Mouse (Mus musculus) embryonic facial prominence, embryonic 13.5 days (tissue): ENCODE measurements around the gene Epha5. TPM values are rescaled to one million over a fixed set of nuclear protein-coding genes. Genes with fewer than 3 reads are reported as not detected.

Experiments used
- ATAC-seq: fragments of 200-750 bp; cut with Nextera tagmentation; 2 replicates; pipeline ENCODE4 v1.8.0; 2017; ENCODE audit warnings: low read depth; ENCODE audit not compliant: insufficient number of reproducible peaks, insufficient read depth, low FRiP score, low TSS enrichment
- H3K27ac ChIP-seq: fragments of 300-500 bp; sonication (generic); 2 replicates; pipeline ENCODE4 v1.5.1; 2015; ENCODE audit warnings: moderate library complexity, mild to moderate bottlenecking, inconsistent platforms
- H3K27me3 ChIP-seq: fragments of 300-500 bp; sonication (generic); 2 replicates; pipeline ENCODE4 v1.6.1; 2015; ENCODE audit warnings: mild to moderate bottlenecking, inconsistent platforms
- H3K36me3 ChIP-seq: fragments of 300-500 bp; sonication (generic); 2 replicates; pipeline ENCODE4 v1.6.1; 2015; ENCODE audit warnings: mild to moderate bottlenecking, inconsistent platforms
- H3K4me1 ChIP-seq: fragments of 300-500 bp; sonication (generic); 2 replicates; pipeline ENCODE4 v1.6.1; 2015; ENCODE audit warnings: inconsistent platforms
- H3K4me2 ChIP-seq: fragments of 300-500 bp; sonication (generic); 2 replicates; pipeline ENCODE4 v1.6.1; 2015; ENCODE audit warnings: moderate library complexity, mild to moderate bottlenecking, inconsistent platforms
- H3K4me3 ChIP-seq: fragments of 300-500 bp; sonication (generic); 2 replicates; pipeline ENCODE4 v1.5.1; 2015; ENCODE audit warnings: mild to moderate bottlenecking, inconsistent platforms
- H3K9ac ChIP-seq: fragments of 300-500 bp; sonication (generic); 2 replicates; pipeline ENCODE4 v1.6.1; 2015; ENCODE audit warnings: mild to moderate bottlenecking, inconsistent platforms
- H3K9me3 ChIP-seq: fragments of 300-500 bp; sonication (generic); 2 replicates; pipeline ENCODE4 v1.6.1; 2016; ENCODE audit warnings: inconsistent platforms
- WGBS: fragments of 180-500 bp; shearing (Covaris S2); methylation state at CpG from one replicate; pipeline ENCODE4 v1.1.7; 2015; ENCODE audit warnings: mixed read lengths; 5-methylcytosine and 5-hydroxymethylcytosine counted together
- polyA plus RNA-seq: library from polyadenylated mRNA; unstranded; fragments of >200 nt; fragmentation: Nextera tagmentation; extraction: Ambion mirVana; gene quantifications from 2 replicates; pipeline ENCODE4 v1.2.1, GENCODE M21; 2015

The Epha5 gene
- polyA plus RNA-seq: 7.9 and 8.5 TPM in 2 replicates

GRCm38 (mm10) chr5:84417062-84417879 is at the start of gene Epha5:
Gene Epha5, minus strand, starts transcription at chr5:84417382.
- Histone ChIP-seq H3K9ac (peak within 1 kb of the TSS; percentile 70), H3K4me1 (peaks cover 16% of the 10 kb centered on the region), H3K4me2 (peak within 1 kb of the TSS; percentile 99), H3K36me3 (no peaks in the 10 kb centered on the region), H3K27ac (peak within 1 kb of the TSS; percentile 66; the same call in 1 of the 2 replicates), H3K4me3 (peak within 1 kb of the TSS; percentile 59), H3K9me3 (no peaks in the 10 kb centered on the region), H3K27me3 (peaks cover 41% of the 10 kb centered on the region)
- WGBS: under 1% methylated on average over 67 of the region's 67 CpGs
- ATAC-seq: peak; percentile 90

DNA sequence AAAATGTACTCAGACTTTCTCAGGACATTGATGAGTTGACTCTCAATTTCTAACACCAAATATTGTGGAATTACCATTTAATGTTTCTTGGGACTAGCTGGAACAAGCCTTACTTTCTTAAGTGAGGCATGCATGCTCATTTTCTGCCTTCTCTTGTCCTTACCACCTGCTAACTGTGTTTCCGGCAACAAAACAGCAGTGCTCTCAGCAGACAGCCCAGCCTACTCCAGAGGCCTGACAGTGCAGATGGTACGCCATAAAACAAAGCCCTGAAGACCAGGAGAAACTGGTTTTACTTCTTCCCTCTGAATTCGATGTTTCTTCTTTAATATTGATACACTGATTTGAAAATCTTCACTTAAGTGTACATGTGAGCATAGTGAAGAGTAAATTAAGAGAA is 39.0 kb upstream of the Epha5 start:
- no peaks in the 10 kb centered on the region for H3K36me3 ChIP-seq
- H3K4me2 ChIP-seq: no peak overlapping the region
- WGBS: 61% methylated on average over 3 of the region's 3 CpGs
- H3K9ac ChIP-seq: no peak overlapping the region
- H3K27me3 ChIP-seq: no peaks in the 10 kb centered on the region
- H3K4me1 ChIP-seq: no peaks in the 10 kb centered on the region
- H3K4me3 ChIP-seq: no peak overlapping the region
- no peaks in the 10 kb centered on the region for H3K9me3 ChIP-seq
- no peak for ATAC-seq
- no peak overlapping the region for H3K27ac ChIP-seq

DNA sequence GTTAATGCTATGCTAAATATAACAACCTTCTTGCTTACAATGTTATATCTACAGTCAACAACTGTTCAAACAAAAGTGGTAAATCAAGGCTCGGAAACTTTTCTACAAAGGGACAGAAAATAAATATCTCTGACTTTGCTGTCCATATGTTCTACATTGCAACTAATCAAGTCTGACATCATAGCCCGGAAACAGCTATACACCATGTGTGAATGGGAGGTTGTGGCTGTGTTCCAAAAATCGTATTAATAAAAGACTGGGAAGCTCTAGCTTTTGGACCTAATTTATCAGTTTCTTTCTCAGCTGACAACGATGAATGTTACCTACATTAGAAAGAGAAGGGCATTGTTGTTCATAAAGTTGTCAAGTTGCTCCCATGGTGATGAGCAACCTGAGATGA is 37.5 kb upstream of the Epha5 start:
- Histone ChIP-seq H3K4me3 (no peak overlapping the region), H3K27ac (no peak overlapping the region), H3K4me1 (no peaks in the 10 kb centered on the region), H3K9me3 (no peaks in the 10 kb centered on the region), H3K27me3 (no peaks in the 10 kb centered on the region), H3K36me3 (no peaks in the 10 kb centered on the region), H3K4me2 (no peak overlapping the region), H3K9ac (no peak overlapping the region)
- 69% methylated on average over 4 of the region's 4 CpGs for WGBS
- no peak for ATAC-seq

GRCm38 (mm10) chr5:84453839-84454238 is 36.7 kb upstream of the Epha5 start:
- Histone ChIP-seq H3K4me1 (no peaks in the 10 kb centered on the region), H3K9me3 (no peaks in the 10 kb centered on the region), H3K36me3 (no peaks in the 10 kb centered on the region), H3K27me3 (no peaks in the 10 kb centered on the region), H3K4me3 (no peak overlapping the region), H3K4me2 (no peak overlapping the region), H3K9ac (no peak overlapping the region), H3K27ac (no peak overlapping the region)
- WGBS: 67% methylated on average over 2 of the region's 2 CpGs
- no peak for ATAC-seq

GRCm38 (mm10) chr5:84440232-84440631 is 23.1 kb upstream of the Epha5 start:
- ATAC-seq: no peak
- WGBS: 92% methylated on average over 2 of the region's 2 CpGs
- H3K4me2 ChIP-seq: no peak overlapping the region

GRCm38 (mm10) chr5:84415961-84416821 is 991 bp downstream of the Epha5 start:
- Histone ChIP-seq H3K9me3 (no peaks in the 10 kb centered on the region), H3K4me3 (peak overlapping the region; percentile 59), H3K27me3 (peaks cover 41% of the 10 kb centered on the region), H3K4me2 (peak overlapping the region; percentile 99), H3K9ac (peak overlapping the region; percentile 70), H3K27ac (no peak overlapping the region), H3K4me1 (peaks cover 16% of the 10 kb centered on the region), H3K36me3 (no peaks in the 10 kb centered on the region)
- ATAC-seq: no peak
- under 1% methylated on average over 45 of the region's 45 CpGs for WGBS

More at GRCm38 (mm10) chr5:84440232-84440631, 23.1 kb upstream of the Epha5 start:
- no peak overlapping the region for H3K9ac ChIP-seq
- H3K36me3 ChIP-seq: no peaks in the 10 kb centered on the region
- no peak overlapping the region for H3K4me3 ChIP-seq
- H3K27me3 ChIP-seq: no peaks in the 10 kb centered on the region
- H3K4me1 ChIP-seq: no peaks in the 10 kb centered on the region
- H3K9me3 ChIP-seq: no peaks in the 10 kb centered on the region
- no peak overlapping the region for H3K27ac ChIP-seq

- no peak for ATAC-seq
- Histone ChIP-seq H3K27me3 (peaks cover 41% of the 10 kb centered on the region), H3K4me1 (peaks cover 16% of the 10 kb centered on the region), H3K4me2 (peak overlapping the region; percentile 99), H3K4me3 (peak overlapping the region; percentile 59), H3K9me3 (no peaks in the 10 kb centered on the region), H3K36me3 (no peaks in the 10 kb centered on the region), H3K9ac (no peak overlapping the region), H3K27ac (no peak overlapping the region)
- 11% methylated on average over 8 of the region's 8 CpGs for WGBS
Observed at GRCm38 (mm10) chr5:84414931-84415431, 2.2 kb downstream of the Epha5 start.

- WGBS: 43% methylated on average over 1 of the region's 1 CpGs
- Histone ChIP-seq H3K4me3 (no peak overlapping the region), H3K27ac (no peak overlapping the region)
Observed at GRCm38 (mm10) chr5:84413026-84413425, 4.2 kb downstream of the Epha5 start.

DNA sequence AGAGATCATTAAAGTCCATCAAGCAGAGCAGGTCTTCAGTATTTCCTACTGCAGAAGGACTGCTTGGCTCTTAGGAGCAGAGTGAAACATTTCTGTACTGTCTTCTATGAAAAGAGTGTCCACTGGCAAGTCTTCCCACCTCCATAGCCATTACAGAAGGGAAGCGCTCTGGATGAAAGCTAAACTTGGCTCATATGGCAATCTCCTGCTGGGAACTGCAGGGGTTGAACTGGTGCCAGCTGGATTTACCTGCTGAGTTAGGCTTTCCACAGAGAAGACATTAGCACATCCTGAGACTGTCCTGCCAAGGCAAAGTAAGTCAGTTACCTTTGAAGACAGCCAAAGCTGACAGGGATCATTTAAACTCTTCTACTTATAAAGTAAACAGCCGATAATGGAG is 8.8 kb downstream of the Epha5 start:
- Histone ChIP-seq H3K27ac (no peak overlapping the region), H3K9me3 (no peaks in the 10 kb centered on the region), H3K4me2 (no peak overlapping the region), H3K27me3 (no peaks in the 10 kb centered on the region), H3K4me1 (no peaks in the 10 kb centered on the region), H3K4me3 (no peak overlapping the region), H3K36me3 (no peaks in the 10 kb centered on the region), H3K9ac (no peak overlapping the region)
- 59% methylated on average over 2 of the region's 2 CpGs for WGBS
- ATAC-seq: no peak

More at GRCm38 (mm10) chr5:84413026-84413425, 4.2 kb downstream of the Epha5 start:
- Histone ChIP-seq H3K9ac (no peak overlapping the region), H3K36me3 (no peaks in the 10 kb centered on the region), H3K4me2 (no peak overlapping the region), H3K27me3 (peaks cover 33% of the 10 kb centered on the region), H3K9me3 (no peaks in the 10 kb centered on the region), H3K4me1 (peaks cover 16% of the 10 kb centered on the region)
- no peak for ATAC-seq

- no peaks in the 10 kb centered on the region for H3K27me3 ChIP-seq
- no peak overlapping the region for H3K9ac ChIP-seq
- no peak overlapping the region for H3K4me2 ChIP-seq
- H3K4me1 ChIP-seq: no peaks in the 10 kb centered on the region
- no peak overlapping the region for H3K4me3 ChIP-seq
- 78% methylated on average over 1 of the region's 1 CpGs for WGBS
- no peaks in the 10 kb centered on the region for H3K36me3 ChIP-seq
- no peak for ATAC-seq
- no peak overlapping the region for H3K27ac ChIP-seq
- H3K9me3 ChIP-seq: no peaks in the 10 kb centered on the region
Observed at GRCm38 (mm10) chr5:84397085-84397484, 20.1 kb downstream of the Epha5 start.

GRCm38 (mm10) chr5:84365334-84365733 is 51.8 kb downstream of the Epha5 start:
- ATAC-seq: no peak
- Histone ChIP-seq H3K27ac (no peak overlapping the region), H3K4me1 (no peaks in the 10 kb centered on the region), H3K9ac (no peak overlapping the region), H3K4me2 (no peak overlapping the region), H3K4me3 (no peak overlapping the region), H3K9me3 (no peaks in the 10 kb centered on the region), H3K27me3 (no peaks in the 10 kb centered on the region), H3K36me3 (no peaks in the 10 kb centered on the region)
- 29% methylated on average over 5 of the region's 5 CpGs for WGBS
